In genomic region chr19:41483445-41484040, GRCm38 (mm10) we compare ENCODE assay signal across 7 mouse cellular contexts. TPM values are rescaled to one million over a fixed set of nuclear protein-coding genes. Genes with fewer than 3 reads are reported as not detected.
DNase-seq lines count a peak whose midpoint lies in the region; ATAC-seq lines count a peak whose summit lies in the region.

No protein-coding gene starts in this region.

- H3K27me3 ChIP-seq in forebrain, embryonic 15.5 days: no peaks in the 10 kb centered on the region

- H3K4me1 ChIP-seq in forebrain, embryonic 15.5 days: peaks cover 40% of the 10 kb centered on the region

- H3K27ac ChIP-seq in forebrain, embryonic 15.5 days (replicated peaks): peak overlapping the region; percentile 100

- ATAC-seq in forebrain, embryonic 15.5 days (replicated peaks): peak; percentile 41

- H3K4me2 ChIP-seq in forebrain, embryonic 15.5 days (replicated peaks): peak overlapping the region; percentile 83

- DNase-seq in ovary, adult 18-20 months (ENCODE audit: low spot score): peak; percentile 23
- DNase-seq in ovary, postnatal 36 days (ENCODE audit: low spot score): no peak
- peak; percentile 20 for DNase-seq in adrenal gland, postnatal 25 days
- peak; percentile 43 for DNase-seq in induced T-regulatory cell, adult 2 months (ENCODE audit: low read depth)
- DNase-seq in lung, postnatal 10 days: peak; percentile 36
- peak; percentile 14 to 31 for DNase-seq in spleen, postnatal 14 days (ENCODE audit: low spot score in 2 of 2)

- WGBS in forebrain, embryonic 15.5 days: under 1% methylated on average over 30 of the region's 30 CpGs

- no peaks in the 10 kb centered on the region for H3K9me3 ChIP-seq in forebrain, embryonic 15.5 days

- H3K9ac ChIP-seq in forebrain, embryonic 15.5 days (replicated peaks): peak overlapping the region; percentile 90

- peak overlapping the region; percentile 88 for H3K4me3 ChIP-seq in forebrain, embryonic 15.5 days

- no peaks in the 10 kb centered on the region for H3K36me3 ChIP-seq in forebrain, embryonic 15.5 days

RNA-seq across cellular contexts. Expression of gene Lcor, which starts 1.1 kb away (rescaled TPM):
- 19.0 and 19.1 TPM in 2 replicates for total RNA-seq in adrenal gland, postnatal 25 days (2021)
- polyA plus RNA-seq in forebrain, embryonic 15.5 days (2015; fragmentation: Nextera tagmentation; extraction: Ambion mirVana): 22.9 and 23.1 TPM in 2 replicates
